Mouse (Mus musculus) inflammation-experienced regulatory T-cells, adult 6 months (primary cell): ENCODE data around the gene Bend3. TPM values are rescaled to one million over a fixed set of nuclear protein-coding genes. Genes with fewer than 3 reads are reported as not detected.

Experiments
- ATAC-seq: one replicate; pipeline ENCODE4 v1.8.0; 2017
- polyA plus RNA-seq, 3 experiments: library from polyadenylated mRNA; unstranded; fragments of 100-300 nt; shearing (Covaris generic); gene quantifications; one replicate each; pipeline ENCODE4 v1.2.1; 2017

Bend3 gene
- polyA plus RNA-seq, 3 experiments from 2014 or later = 0.85 to 1.2 (median 0.87) TPM

DNA sequence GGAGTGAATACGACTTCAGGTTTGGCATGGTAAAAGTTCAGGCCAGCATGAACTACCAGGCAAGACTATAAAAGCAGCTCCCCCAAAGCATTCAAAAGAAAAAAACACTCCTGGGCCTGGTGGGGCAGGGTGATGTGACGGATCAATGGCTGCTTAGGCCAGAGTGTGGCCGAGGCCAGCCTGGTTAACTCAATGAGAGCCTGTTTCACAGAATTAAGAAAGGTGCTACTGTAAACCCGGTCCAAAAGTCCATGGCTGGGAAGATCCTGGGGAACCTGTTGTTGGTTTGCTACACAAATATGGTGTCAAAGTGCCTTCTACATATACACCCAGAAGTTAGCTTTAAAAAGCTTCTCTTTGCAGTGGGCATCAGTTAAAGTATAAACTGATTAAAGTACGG, 60.2 kb downstream of the Bend3 start:
- ATAC-seq = no peak

DNA sequence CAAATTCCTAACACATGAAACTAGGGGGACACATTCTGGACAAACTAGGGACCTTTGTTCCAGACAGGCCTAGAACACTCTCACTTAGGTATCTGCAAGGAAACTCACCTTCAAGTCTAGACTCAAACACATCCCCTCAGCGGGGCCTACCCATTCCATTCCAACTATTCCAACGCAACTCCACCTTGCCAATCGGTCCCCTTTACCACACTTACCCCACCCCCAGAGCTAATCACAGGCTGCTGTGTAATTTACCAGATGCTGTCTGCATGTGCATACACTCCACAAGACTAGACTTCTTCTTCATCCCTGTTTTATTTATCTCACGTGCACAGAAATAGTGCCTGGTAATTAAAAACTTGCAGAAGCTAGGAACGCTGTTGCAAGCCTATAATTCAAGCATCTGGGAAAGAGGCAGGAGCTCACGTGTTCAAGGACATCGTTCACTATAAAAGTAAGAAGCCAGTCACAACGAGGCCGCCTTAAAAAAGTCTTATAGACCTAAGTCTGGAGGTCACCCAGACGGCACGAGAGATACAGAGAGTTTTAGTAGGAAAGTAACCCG, 61.2 kb downstream of the Bend3 start:
- ATAC-seq = no peak

DNA sequence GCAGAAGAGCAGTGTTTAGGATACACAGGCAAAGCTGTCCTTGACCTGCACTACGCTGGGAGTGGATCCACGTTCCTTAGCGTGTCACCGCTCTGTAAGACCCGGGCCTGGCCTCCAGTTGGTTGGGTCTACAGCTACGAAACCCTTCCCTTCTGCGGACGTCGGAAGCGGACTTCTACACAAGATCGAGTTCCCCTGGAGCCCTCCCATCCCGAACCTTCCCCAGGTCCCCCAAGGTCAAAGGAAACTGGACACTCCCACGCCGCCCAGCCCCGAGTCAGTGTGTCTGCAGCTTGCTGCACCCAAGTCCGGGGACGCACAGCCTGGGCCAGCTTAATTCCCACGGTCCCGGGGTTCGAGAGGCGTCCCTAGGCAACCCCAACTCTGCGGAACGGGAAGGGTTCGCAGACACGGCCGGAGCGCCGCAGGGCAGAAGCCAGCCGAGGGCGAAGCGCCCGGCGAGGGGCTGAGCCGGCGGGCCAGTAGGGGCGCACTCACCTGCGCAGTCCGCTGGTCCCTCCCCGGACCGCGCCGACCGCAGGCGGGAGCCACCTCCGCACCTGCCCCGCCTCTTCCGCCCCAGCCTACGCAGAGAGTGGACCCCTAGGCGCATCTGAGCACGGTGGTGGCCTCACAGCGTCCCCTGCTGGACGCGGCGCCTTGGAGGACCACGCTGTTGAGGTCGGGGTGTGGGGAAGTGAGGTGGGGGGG, 62.0 kb downstream of the Bend3 start, which contains the start of gene 1700021F05Rik:
Gene 1700021F05Rik, minus strand, starts transcription at position 553 of the 711 bp plus-strand sequence.
- ATAC-seq = peak; percentile 93

DNA sequence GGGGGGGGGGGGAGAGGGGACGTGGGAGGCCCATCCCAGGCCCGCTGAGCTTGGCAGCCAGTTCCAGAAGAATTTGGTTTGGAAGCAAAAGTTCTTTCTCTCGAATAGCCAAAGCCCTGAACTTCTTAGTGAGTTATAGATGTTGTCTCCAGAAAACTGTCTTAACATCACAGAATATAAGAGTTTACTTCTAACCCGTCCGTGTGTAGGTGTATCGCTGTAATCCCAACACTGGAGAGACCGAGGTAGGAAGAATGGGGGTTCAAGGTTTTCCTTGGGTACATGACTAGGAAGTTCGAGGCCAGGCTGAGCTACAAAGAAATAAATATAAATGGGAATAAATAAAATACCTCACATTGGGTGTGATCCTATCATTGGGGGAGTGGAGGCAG, 62.5 kb downstream of the Bend3 start:
- ATAC-seq = no peak

DNA sequence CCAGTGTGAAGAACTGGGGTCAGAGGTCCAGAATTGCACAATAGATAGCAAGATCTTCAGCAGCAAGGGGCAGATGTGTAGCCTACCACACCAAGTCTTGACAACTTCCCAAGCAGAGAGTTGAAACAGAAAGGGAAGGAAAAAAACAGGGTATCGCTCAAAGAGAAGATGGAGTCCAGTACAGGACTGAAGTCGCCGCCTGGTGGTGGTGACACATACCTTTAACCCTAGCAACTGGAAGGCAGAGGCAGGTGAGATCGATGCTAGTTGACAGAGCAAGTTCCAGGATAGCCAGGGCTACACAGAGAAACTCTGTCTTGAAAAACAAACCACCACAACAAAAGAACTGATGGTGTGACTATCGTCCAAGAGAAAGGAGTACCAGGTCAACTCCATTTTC, 70.8 kb downstream of the Bend3 start:
- no peak for ATAC-seq

DNA sequence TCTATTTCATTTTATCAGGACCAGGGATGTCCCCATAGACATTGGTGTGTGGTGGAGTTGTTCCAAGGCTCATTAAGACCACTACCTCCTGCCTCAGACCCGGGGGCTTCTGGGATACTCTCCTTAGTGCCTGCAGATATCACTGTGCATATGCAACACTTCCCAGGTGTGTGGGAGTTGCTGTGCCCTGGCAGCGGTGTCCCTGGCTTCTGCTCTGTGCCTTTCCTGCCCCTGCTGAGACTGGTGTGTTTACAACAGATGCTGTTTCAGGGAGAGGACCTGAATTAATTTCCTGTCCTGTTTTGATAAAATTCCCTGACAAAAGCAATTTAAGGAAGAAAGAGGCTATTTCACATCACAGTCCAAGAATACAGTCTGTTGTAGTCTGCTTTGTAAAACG, 72.3 kb downstream of the Bend3 start:
- no peak for ATAC-seq

DNA sequence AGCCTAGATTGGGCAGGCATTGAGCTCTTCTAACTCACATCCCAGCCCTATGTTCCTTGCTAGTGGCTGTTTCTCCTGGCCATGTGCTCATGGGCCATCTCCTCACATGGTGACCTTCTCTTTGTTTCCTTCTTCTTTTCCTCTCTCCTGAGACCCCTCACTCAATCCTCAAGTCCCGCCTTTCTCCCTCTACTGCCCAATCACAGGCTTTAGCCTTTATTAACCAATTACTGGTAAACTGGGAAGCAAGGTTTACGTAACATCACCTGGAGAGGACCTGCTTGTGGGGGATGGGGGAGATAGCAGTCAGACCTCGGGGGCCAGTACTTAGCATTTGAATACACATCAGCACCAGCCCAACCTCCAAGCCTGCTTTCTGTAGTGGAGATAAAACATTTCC, 72.8 kb downstream of the Bend3 start:
- ATAC-seq = no peak

DNA sequence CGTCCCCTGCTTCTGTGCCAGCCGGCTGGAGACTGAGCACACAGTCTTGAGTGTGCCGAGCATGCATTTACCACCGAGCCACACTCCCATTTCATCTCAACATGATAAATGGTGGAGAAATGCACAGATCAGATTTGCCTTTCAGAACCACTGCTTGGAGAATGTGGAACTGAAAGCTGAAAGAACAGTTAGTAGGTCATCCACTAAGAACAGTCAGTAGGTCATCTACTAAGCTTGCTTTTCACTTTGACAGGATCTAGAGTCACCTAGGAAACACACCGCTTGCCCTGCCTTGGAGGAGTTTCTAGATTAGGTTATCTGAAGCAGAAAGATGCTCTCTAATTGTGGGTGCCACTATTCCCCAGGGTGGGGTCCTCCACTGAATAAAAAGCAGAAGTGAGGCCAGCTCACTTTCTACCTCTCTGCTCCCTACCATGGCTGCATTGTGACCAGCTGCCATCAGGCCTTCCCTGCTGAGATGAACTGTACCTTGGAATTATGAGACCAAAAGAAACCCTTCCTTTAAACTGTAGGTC, 79.1 kb downstream of the Bend3 start:
- no peak for ATAC-seq

DNA sequence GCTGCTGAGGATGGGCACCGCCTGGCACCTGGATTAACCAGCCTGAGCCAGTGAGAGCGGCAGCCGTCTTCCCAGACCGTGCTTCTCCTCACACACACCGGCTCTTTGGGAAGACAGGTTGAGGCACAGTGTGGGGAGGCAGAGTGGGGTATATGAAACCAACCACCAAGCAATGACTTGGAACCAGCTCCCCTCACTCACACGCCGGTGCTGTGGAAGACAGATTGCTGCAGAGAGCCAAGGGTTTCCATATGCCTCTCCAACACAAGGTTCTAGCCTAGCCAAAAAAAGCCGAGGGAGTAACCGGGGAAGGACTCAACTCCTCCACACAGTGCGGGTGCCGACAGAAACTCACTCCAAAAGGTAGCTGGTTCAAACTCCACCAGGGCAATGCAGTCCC, 80.7 kb downstream of the Bend3 start:
- ATAC-seq = no peak

DNA sequence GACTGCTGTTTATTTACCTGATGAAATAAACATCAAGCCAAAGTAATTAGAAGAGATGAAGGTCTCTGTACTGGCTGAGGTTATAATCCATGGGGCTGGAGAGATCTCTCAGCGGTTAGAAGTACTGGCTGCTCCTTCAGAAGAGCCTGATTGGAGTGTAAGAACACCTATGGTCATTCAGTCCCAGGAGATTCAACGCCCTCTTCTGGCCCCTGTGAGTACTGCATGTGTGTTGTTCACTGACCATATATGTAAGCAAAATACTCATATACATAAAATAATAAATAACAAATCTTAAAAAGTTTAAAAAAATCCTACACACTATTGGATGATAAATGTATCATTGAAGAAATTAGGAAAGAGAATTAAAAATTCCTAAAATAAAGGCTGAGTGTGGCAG, 82.1 kb downstream of the Bend3 start:
- no peak for ATAC-seq

DNA sequence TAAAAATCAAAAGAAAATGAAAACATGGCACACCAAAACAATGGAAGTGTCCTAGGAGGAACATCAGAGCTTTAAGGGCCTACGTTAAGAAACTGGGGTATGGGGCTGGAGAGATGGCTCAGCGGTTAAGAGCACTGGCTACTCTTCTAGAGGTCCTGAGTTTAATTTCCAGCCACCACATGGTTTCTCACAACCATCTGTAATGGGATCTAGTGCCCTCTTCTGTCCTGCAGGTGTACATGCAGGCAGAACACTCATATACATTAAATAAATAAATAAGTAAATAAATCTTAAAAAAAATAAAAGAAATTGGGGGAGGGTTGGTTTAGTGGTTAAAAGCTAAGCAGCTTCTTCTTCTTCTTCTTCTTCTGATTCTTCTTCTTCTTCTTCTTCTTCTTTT, 82.7 kb downstream of the Bend3 start:
- ATAC-seq = no peak

Other genes with a start within 250 kb of the Bend3 start
- gene Gm9803, start 45.3 kb downstream of the Bend3 start, polyA plus RNA-seq = 10 to 100 TPM; 19.9 to 45.5 (median 35.2) TPM
- 10 to 100 TPM; 25.8 to 32.8 (median 28.4) TPM for gene 1700021F05Rik, start 62.2 kb downstream of the Bend3 start, polyA plus RNA-seq
- 1 to 10 TPM in 2 of 3 experiments, under 1 TPM in 1; 0.43 to 2.3 (median 2.2) TPM for gene Cd24a, start 99.5 kb downstream of the Bend3 start, polyA plus RNA-seq